28 mouse cellular contexts compared by ENCODE assay signal in the genomic region with DNA sequence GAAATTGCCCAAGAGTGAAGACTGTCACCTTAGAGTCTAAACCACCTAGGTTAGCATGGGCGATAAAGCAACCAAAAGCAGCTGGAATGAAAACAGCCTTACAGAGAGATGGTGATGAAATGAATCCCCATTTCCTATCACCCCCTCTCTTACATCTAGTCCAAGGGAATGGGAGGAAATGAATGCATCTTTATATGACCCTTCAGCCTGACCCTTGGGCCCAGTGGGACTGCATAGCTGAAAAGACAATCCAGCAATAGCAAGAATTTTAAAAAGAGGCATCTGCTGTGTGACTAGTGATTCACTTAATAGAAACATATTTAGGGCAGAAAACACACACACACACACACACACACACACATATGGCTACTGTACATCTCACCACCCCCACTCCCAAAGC. TPM values are rescaled to one million over a fixed set of nuclear protein-coding genes. Genes with fewer than 3 reads are reported as not detected.
A peak's percentile ranks its signal among the peaks of the same experiment; 100 is the strongest.
DNase-seq lines count a peak whose midpoint lies in the region; ATAC-seq lines count a peak whose summit lies in the region.
"Had no signal": no experiment of that assay in that cellular context is flagged by ENCODE, and none has a peak within 500 bp of the region (broad histone marks: within the 10 kb centered on the region; RNA-seq: fewer than 3 reads in every experiment).

No protein-coding gene starts in this region.

- peaks cover 40% of the 10 kb centered on the region for H3K36me3 ChIP-seq in heart, embryonic 12.5 days
- H3K36me3 ChIP-seq in hindbrain, embryonic 11.5 days (ENCODE audit: control insufficient read depth, insufficient read depth, low read length) = no peaks in the 10 kb centered on the region
- H3K36me3 ChIP-seq in hindbrain, embryonic 12.5 days = no peaks in the 10 kb centered on the region
- H3K36me3 ChIP-seq: forebrain, embryonic 10.5 days; hindbrain, embryonic 13.5 days had no signal

- peak; percentile 91 for DNase-seq in heart, adult 11 months
- peak; percentile 4 for DNase-seq in hindbrain, embryonic 11.5 days (ENCODE audit: low spot score)
- DNase-seq in kidney, postnatal 10 days = peak; percentile 74
- DNase-seq in kidney, adult 18-20 months = no peak
- peak; percentile 5 for DNase-seq in induced T-regulatory cell, adult 2 months (ENCODE audit: low read depth)
- DNase-seq: adrenal gland, postnatal 10 days; adrenal gland, postnatal 36 days; B cell, adult 2 months; cerebellum, adult 18-20 months; cerebellum, adult 9-10 months; cerebellum, postnatal 14 days; forebrain, postnatal 0 days; gastrocnemius, postnatal 36 days; heart, postnatal 36 days had no signal

- no peak overlapping the region for H3K27ac ChIP-seq in heart, embryonic 12.5 days (ENCODE audit: poor library complexity, severe bottlenecking)
- no peak overlapping the region for H3K27ac ChIP-seq in hindbrain, embryonic 11.5 days (ENCODE audit: low read depth, low read length)
- H3K27ac ChIP-seq in hindbrain, embryonic 12.5 days = no peak overlapping the region
- H3K27ac ChIP-seq: forebrain, embryonic 10.5 days; forebrain, embryonic 13.5 days; hindbrain, embryonic 13.5 days had no signal

- no peak for ATAC-seq in heart, embryonic 12.5 days (ENCODE audit: insufficient number of reproducible peaks, low FRiP score)
- ATAC-seq in hindbrain, embryonic 11.5 days (ENCODE audit: low FRiP score) = no peak
- ATAC-seq in hindbrain, embryonic 12.5 days (ENCODE audit: low FRiP score) = no peak
- ATAC-seq: forebrain, embryonic 13.5 days; forebrain, postnatal 0 days; hindbrain, embryonic 16.5 days; inflammation-experienced regulatory T-cells, adult 6 months; intestine, embryonic 16.5 days; Patski had no signal

- H3K9ac ChIP-seq in heart, embryonic 12.5 days = no peak overlapping the region
- no peak overlapping the region for H3K9ac ChIP-seq in hindbrain, embryonic 11.5 days (ENCODE audit: low read depth, low read length)
- no peak overlapping the region for H3K9ac ChIP-seq in hindbrain, embryonic 12.5 days
- H3K9ac ChIP-seq: forebrain, embryonic 13.5 days; forebrain, postnatal 0 days; hindbrain, embryonic 13.5 days had no signal

- H3K4me1 ChIP-seq in heart, embryonic 12.5 days (replicated peaks) = peaks cover 15% of the 10 kb centered on the region
- no peaks in the 10 kb centered on the region for H3K4me1 ChIP-seq in hindbrain, embryonic 11.5 days (replicated peaks; ENCODE audit: control insufficient read depth, insufficient read depth, low read length)
- peaks cover 4% of the 10 kb centered on the region for H3K4me1 ChIP-seq in hindbrain, embryonic 12.5 days
- H3K4me1 ChIP-seq: forebrain, embryonic 13.5 days had no signal

- no peak overlapping the region for H3K4me2 ChIP-seq in heart, embryonic 12.5 days
- no peak overlapping the region for H3K4me2 ChIP-seq in hindbrain, embryonic 11.5 days (replicated peaks; ENCODE audit: low read depth, low read length)
- no peak overlapping the region for H3K4me2 ChIP-seq in hindbrain, embryonic 12.5 days (replicated peaks)
- H3K4me2 ChIP-seq: forebrain, embryonic 13.5 days; hindbrain, embryonic 13.5 days had no signal

- H3K4me3 ChIP-seq in heart, embryonic 12.5 days = no peak overlapping the region
- H3K4me3 ChIP-seq in hindbrain, embryonic 11.5 days (ENCODE audit: low read depth, low read length) = no peak overlapping the region
- no peak overlapping the region for H3K4me3 ChIP-seq in hindbrain, embryonic 12.5 days
- H3K4me3 ChIP-seq: forebrain, embryonic 10.5 days; forebrain, embryonic 13.5 days; hindbrain, embryonic 13.5 days had no signal

- H3K9me3 ChIP-seq in heart, embryonic 12.5 days (replicated peaks) = no peaks in the 10 kb centered on the region
- no peaks in the 10 kb centered on the region for H3K9me3 ChIP-seq in hindbrain, embryonic 11.5 days (ENCODE audit: control insufficient read depth, low read length)
- no peaks in the 10 kb centered on the region for H3K9me3 ChIP-seq in hindbrain, embryonic 12.5 days (replicated peaks)
- H3K9me3 ChIP-seq: forebrain, embryonic 10.5 days; forebrain, embryonic 13.5 days; G1E; hindbrain, embryonic 13.5 days had no signal

- 94% methylated on average over 1 of the region's 1 CpGs for WGBS in heart, embryonic 12.5 days
- WGBS in hindbrain, embryonic 11.5 days = 77% methylated on average over 1 of the region's 1 CpGs
- 87% methylated on average over 1 of the region's 1 CpGs for WGBS in hindbrain, embryonic 12.5 days

- H3K27me3 ChIP-seq in heart, embryonic 12.5 days (replicated peaks) = no peaks in the 10 kb centered on the region
- H3K27me3 ChIP-seq in hindbrain, embryonic 11.5 days (ENCODE audit: control insufficient read depth, insufficient read depth, low read length) = no peaks in the 10 kb centered on the region
- H3K27me3 ChIP-seq in hindbrain, embryonic 12.5 days = no peaks in the 10 kb centered on the region
- H3K27me3 ChIP-seq: CH12.LX; forebrain, embryonic 13.5 days; hindbrain, embryonic 13.5 days; Patski had no signal

RNA-seq across cellular contexts. Expression of a gene that starts 4.0 kb away (rescaled TPM):
- polyA plus RNA-seq in heart, embryonic 12.5 days (2016; fragmentation: Nextera tagmentation; extraction: Ambion mirVana) = 0.22 TPM in 1 of 2 replicates, not detected in the other
- not detected in 2 replicates for polyA plus RNA-seq in hindbrain, embryonic 11.5 days (2014; fragmentation: Nextera tagmentation; extraction: Ambion mirVana)
- polyA plus RNA-seq in hindbrain, embryonic 12.5 days (2016; fragmentation: Nextera tagmentation; extraction: Ambion mirVana) = not detected in 2 replicates
- polyA plus RNA-seq: embryonic facial prominence, embryonic 11.5 days; embryonic facial prominence, embryonic 14.5 days; forebrain, embryonic 10.5 days; forebrain, embryonic 13.5 days; G1E; heart, embryonic 14.5 days; hindbrain, embryonic 13.5 days; inflammation-experienced regulatory T-cells, adult 6 months had no signal

RNA-seq across cellular contexts. Expression of a gene that starts 5.6 kb away (rescaled TPM):
- 0.98 and 1.0 TPM in 2 replicates for polyA plus RNA-seq in heart, embryonic 12.5 days (2016; fragmentation: Nextera tagmentation; extraction: Ambion mirVana)
- polyA plus RNA-seq in hindbrain, embryonic 11.5 days (2014; fragmentation: Nextera tagmentation; extraction: Ambion mirVana) = 0.34 TPM in 1 of 2 replicates, not detected in the other
- polyA plus RNA-seq in hindbrain, embryonic 12.5 days (2016; fragmentation: Nextera tagmentation; extraction: Ambion mirVana) = not detected in 2 replicates
- polyA plus RNA-seq: embryonic facial prominence, embryonic 11.5 days; forebrain, embryonic 10.5 days; G1E; hindbrain, embryonic 13.5 days had no signal

RNA-seq across cellular contexts. Expression of a gene that starts 14.1 kb away (rescaled TPM):
- polyA plus RNA-seq in heart, embryonic 12.5 days (2016; fragmentation: Nextera tagmentation; extraction: Ambion mirVana) = 93.8 and 99.8 TPM in 2 replicates
- polyA plus RNA-seq in hindbrain, embryonic 11.5 days (2014; fragmentation: Nextera tagmentation; extraction: Ambion mirVana) = 34.2 and 37.3 TPM in 2 replicates
- 27.7 and 29.0 TPM in 2 replicates for polyA plus RNA-seq in hindbrain, embryonic 12.5 days (2016; fragmentation: Nextera tagmentation; extraction: Ambion mirVana)

RNA-seq across cellular contexts. Expression of a gene that starts 52.0 kb away (rescaled TPM):
- 139 TPM in 2 replicates for polyA plus RNA-seq in heart, embryonic 12.5 days (2016; fragmentation: Nextera tagmentation; extraction: Ambion mirVana)
- polyA plus RNA-seq in hindbrain, embryonic 11.5 days (2014; fragmentation: Nextera tagmentation; extraction: Ambion mirVana) = 4.7 and 8.3 TPM in 2 replicates
- 16.6 and 35.9 TPM in 2 replicates for polyA plus RNA-seq in hindbrain, embryonic 12.5 days (2016; fragmentation: Nextera tagmentation; extraction: Ambion mirVana)
- polyA plus RNA-seq: G1E; inflammation-experienced regulatory T-cells, adult 6 months had no signal
